Mouse (Mus musculus) mouse trophoblast stem cell (cell line): Measurements from ENCODE around the gene Ikbkg.
"Not testable (repeated sequence)": the region's sequence is repeated elsewhere in the genome, so short reads cannot be mapped to it uniquely, and the experiment has no call there.

Experiments used
- in situ Hi-C, 2 experiments: fragments of 300-500 bp; cut with MseI, MboI; formaldehyde crosslinking; loops; 2 replicates in 1 of 2; 3 replicates in 1 of 2; pipeline ENCODE4 v1.15.1; 2025

Ikbkg gene

GRCm38 (mm10) chrX:74451157-74451912 lies 58.2 kb downstream of the Ikbkg start:
- in situ Hi-C loops: loop anchor here in 1 of 2 experiments (25.0 kb wide), 1 partner anchor 311 kb away; no protein-coding TSS in a partner anchor

- in situ Hi-C loops: loop anchor here in 1 of 2 experiments (25.0 kb wide), 1 partner anchor 310 kb away; no protein-coding TSS in a partner anchor
Observed at GRCm38 (mm10) chrX:74452773-74453172, 59.7 kb downstream of the Ikbkg start.

GRCm38 (mm10) chrX:74481349-74481885 lies 88.3 kb downstream of the Ikbkg start, which contains the start of gene Gm6880:
Gene Gm6880 (minus strand): TSS chrX:74481399.
- in situ Hi-C loops: not testable (repeated sequence)

GRCm38 (mm10) chrX:74497131-74497530 lies 104.0 kb downstream of the Ikbkg start:
- in situ Hi-C loops: no loop called here
